Mouse (Mus musculus) brown adipose tissue, adult 24 weeks (tissue): ENCODE data around the gene Stx1a. TPM values are rescaled to one million over a fixed set of nuclear protein-coding genes. Genes with fewer than 3 reads are reported as not detected.
A peak's percentile ranks its signal among the peaks of the same experiment; 100 is the strongest.

Experiments
- H3K27ac ChIP-seq: fragments of 200-500 bp; replicated peaks from 2 replicates; pipeline ENCODE4 v1.5.1; 2012; ENCODE audit warnings: low read depth, mild to moderate bottlenecking, low read length
- H3K4me1 ChIP-seq: fragments of 200-500 bp; 2 replicates; pipeline ENCODE4 v1.6.1; 2012; ENCODE audit warnings: low read length, mixed read lengths; ENCODE audit not compliant: control insufficient read depth, insufficient read depth, insufficient read length
- H3K4me3 ChIP-seq: fragments of 200-500 bp; 2 replicates; pipeline ENCODE4 v1.5.1; 2012; ENCODE audit warnings: low read depth, mild to moderate bottlenecking, low read length, moderate library complexity; ENCODE audit not compliant: insufficient read depth
- polyA plus RNA-seq: library from polyadenylated mRNA; stranded (reverse); fragments of >200 nt; gene quantifications from 2 replicates; pipeline ENCODE4 v1.2.4, GENCODE M21; 2012; ENCODE audit not compliant: missing spikeins, insufficient read depth, insufficient read length

Gene Stx1a
- polyA plus RNA-seq, 1 experiment, result not detected

GRCm38 (mm10) chr5:135076931-135077505 lies 53.7 kb downstream of the Stx1a start:
- Histone ChIP-seq H3K4me3 (peak overlapping the region; percentile 75), H3K4me1 (no peaks in the 10 kb centered on the region; the same call in none of the 2 replicates), H3K27ac (no peak overlapping the region)

GRCm38 (mm10) chr5:135077564-135078481 lies 54.5 kb downstream of the Stx1a start, which contains the start of gene Vps37d:
Gene Vps37d, minus strand, starts transcription at chr5:135078266.
- no peaks in the 10 kb centered on the region; the same call in none of the 2 replicates for H3K4me1 ChIP-seq
- H3K4me3 ChIP-seq, result peak within 1 kb of the TSS; percentile 75
- H3K27ac ChIP-seq, result no peak within 1 kb of the TSS

DNA sequence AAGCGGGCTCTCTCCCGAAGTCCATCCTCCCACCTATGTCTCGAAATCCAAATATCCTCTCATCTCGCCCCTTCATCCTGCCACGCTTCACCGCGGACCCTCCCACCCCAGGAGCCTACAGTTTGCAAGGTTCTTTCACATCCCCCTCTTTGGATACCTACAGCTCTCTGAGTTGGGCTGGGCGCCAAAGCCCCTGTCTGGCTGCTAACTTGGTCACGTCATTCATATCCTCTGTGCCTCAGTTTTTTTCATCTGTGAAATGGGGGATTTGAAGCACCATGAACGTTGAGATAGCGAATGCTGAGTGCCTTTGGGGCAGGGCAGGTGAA lies 55.2 kb downstream of the Stx1a start:
- H3K4me3 ChIP-seq, result peak overlapping the region; percentile 56
- H3K27ac ChIP-seq, result no peak overlapping the region
- no peaks in the 10 kb centered on the region; the same call in none of the 2 replicates for H3K4me1 ChIP-seq

DNA sequence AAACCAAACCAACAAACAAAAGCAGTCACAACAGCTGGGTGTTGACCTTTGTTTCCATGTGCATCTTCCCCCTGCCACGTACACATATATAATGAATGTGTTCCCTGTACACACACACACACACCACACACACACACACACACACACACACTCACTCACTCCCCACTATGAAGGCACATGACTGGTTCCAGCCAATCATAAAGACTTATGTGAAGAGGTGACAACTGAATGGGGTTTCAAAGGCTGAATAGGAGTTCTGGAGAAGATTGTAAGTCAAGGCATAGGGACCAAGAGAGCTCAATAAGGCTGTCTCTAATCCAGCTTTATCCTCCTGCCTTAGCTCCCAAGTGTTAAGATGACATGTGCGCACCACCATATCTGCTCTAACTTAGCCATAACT lies 56.3 kb downstream of the Stx1a start:
- H3K4me3 ChIP-seq, result no peak overlapping the region
- no peaks in the 10 kb centered on the region; the same call in none of the 2 replicates for H3K4me1 ChIP-seq
- no peak overlapping the region for H3K27ac ChIP-seq

DNA sequence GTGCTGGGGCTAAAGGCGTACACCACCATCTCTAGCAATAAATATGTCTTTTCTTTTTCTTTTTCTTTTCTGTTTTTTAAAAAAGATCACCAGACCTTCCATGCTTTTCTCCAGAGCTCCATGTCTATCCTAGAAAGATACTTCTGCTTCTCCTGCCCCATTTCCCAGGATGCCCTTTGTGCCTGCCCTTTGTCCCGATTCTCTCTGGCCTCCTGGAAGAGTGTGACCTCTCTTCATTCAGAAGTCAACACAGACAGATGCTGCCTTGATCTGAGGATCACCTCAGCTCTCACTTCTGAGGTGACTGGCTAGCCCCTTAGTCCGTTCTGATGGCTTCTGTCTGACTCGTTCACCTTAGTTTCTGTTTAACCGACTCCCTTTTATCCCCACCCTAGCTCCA lies 57.3 kb downstream of the Stx1a start:
- no peak overlapping the region for H3K27ac ChIP-seq
- no peaks in the 10 kb centered on the region; the same call in none of the 2 replicates for H3K4me1 ChIP-seq
- no peak overlapping the region for H3K4me3 ChIP-seq

DNA sequence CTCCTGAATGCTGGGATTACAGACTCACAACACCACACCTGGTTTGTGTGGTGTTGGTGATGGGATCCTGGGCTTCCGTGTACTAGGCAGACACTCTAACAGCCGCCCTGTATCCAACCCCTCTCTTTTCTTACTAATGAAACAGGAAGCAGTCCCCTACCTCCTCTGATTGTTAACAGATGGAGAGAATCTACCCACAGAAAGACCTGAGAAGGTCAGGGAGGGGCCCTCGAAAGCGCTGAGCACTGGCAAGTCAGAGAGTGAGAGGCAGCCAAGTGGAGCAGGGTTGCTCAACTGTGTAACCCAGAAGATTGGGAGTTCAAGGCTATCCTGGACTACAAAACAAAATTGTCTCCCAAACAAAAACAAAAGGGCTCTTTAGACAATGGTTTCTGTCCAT lies 63.6 kb downstream of the Stx1a start:
- H3K4me3 ChIP-seq, result no peak overlapping the region
- H3K4me1 ChIP-seq, result no peaks in the 10 kb centered on the region
- no peak overlapping the region for H3K27ac ChIP-seq

GRCm38 (mm10) chr5:135089653-135090052 lies 66.4 kb downstream of the Stx1a start, which contains the start of gene Mlxipl:
Gene Mlxipl, plus strand, starts transcription at chr5:135089890.
- Histone ChIP-seq H3K4me3 (peak within 1 kb of the TSS; percentile 40), H3K4me1 (no peaks in the 10 kb centered on the region), H3K27ac (no peak within 1 kb of the TSS)

Other genes starting within 250 kb of the Stx1a start
- gene Tmem270, start 116.7 kb upstream of the Stx1a start, polyA plus RNA-seq, result not detected in 2 replicates
- not detected in 2 replicates for gene Cldn13, start 108.0 kb upstream of the Stx1a start, polyA plus RNA-seq
- 6.3 and 9.3 TPM in 2 replicates for gene Mettl27, start 91.1 kb upstream of the Stx1a start, polyA plus RNA-seq
- not detected in 2 replicates for gene Cldn4, start 76.5 kb upstream of the Stx1a start, polyA plus RNA-seq
- not detected in 2 replicates for gene Cldn3, start 37.3 kb upstream of the Stx1a start, polyA plus RNA-seq
- gene Abhd11, start 14.3 kb upstream of the Stx1a start, polyA plus RNA-seq, result 91.8 and 99.4 TPM in 2 replicates
- 14.3 and 21.1 TPM in 2 replicates for gene Dnajc30, start 40.7 kb downstream of the Stx1a start, polyA plus RNA-seq
- 28.3 and 31.3 TPM in 2 replicates for gene Bud23, start 41.5 kb downstream of the Stx1a start, polyA plus RNA-seq
- gene Vps37d, start 54.8 kb downstream of the Stx1a start, polyA plus RNA-seq, result 1.1 TPM in 1 of 2 replicates, not detected in the other
- 174 and 262 TPM in 2 replicates for gene Mlxipl, start 66.4 kb downstream of the Stx1a start, polyA plus RNA-seq
- gene Tbl2, start 126.2 kb downstream of the Stx1a start, polyA plus RNA-seq, result 7.5 and 8.2 TPM in 2 replicates
- 61.6 and 84.5 TPM in 2 replicates for gene Bcl7b, start 144.8 kb downstream of the Stx1a start, polyA plus RNA-seq
- 25.5 and 32.8 TPM in 2 replicates for gene Baz1b, start 163.8 kb downstream of the Stx1a start, polyA plus RNA-seq
- gene Fzd9, start 227.7 kb downstream of the Stx1a start, polyA plus RNA-seq, result not detected in 2 replicates